Mouse (Mus musculus): Measurements from ENCODE around the gene Gm15107. TPM values are rescaled to one million over a fixed set of nuclear protein-coding genes. Genes with fewer than 3 reads are reported as not detected.
"Not testable (repeated sequence)": the region's sequence is repeated elsewhere in the genome, so short reads cannot be mapped to it uniquely, and the experiment has no call there.

Gm15107 gene
- not detected in 2 replicates for polyA plus RNA-seq (2012; rRNA removed)

DNA sequence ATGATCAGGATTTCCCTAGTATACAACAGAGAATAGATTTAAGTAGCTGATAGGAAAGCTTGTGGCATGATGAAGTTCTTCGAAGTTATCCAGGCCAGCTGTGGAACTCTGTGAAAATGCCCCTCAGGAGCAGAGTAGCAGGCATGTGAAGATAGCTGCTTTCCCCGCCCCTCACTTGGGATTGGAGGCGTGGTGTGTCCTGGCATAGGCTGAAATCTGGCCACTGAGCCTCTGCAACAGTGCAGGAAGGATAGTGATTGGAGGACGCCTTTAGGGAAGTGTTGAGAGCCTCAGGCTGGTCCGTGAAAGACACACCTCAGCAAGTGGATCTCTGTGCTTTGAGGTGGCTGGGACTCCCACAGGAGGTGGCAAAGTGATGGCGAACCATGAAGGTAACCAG lies at the start of gene Gm15107:
Gene Gm15107 (plus strand): TSS at position 301 of the 400 bp plus-strand sequence.
- not testable (repeated sequence) for DNase-seq (ENCODE audit: extremely low spot score in 1 of 2, low spot score in 1 of 2)

Other genes with a start within 250 kb of the Gm15107 start
- gene Gm15080, start 187.7 kb upstream of the Gm15107 start, polyA plus RNA-seq (2012; rRNA removed) = not detected in 2 replicates

Measured in frontal cortex, adult 2 months (tissue).